Comparison of ENCODE assay signal across 21 mouse cellular contexts in the genomic region with DNA sequence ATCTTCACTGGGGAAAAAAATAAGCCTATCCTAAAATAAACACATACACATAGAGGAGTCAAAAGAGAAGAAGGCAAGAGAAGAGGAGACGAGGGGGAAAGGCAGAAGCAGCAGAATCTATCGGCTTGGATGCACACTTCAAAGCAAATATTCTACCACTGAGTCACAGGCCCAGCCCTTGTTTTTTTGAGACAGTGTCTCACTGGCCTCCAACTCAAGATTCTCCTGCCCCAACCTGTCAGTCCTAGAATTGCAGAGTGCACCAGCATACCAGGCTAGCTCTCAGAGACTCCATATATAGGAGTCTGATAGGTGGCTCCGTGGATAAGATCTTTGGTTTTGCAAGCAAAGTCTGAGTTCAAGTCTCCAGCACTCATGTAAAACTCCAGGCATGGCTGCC.
DNase-seq lines count a peak whose midpoint lies in the region; ATAC-seq and TF ChIP-seq lines count a peak whose summit lies in the region.
"Had no signal": no experiment of that assay in that cellular context is flagged by ENCODE, and none has a peak within 500 bp of the region (broad histone marks: within the 10 kb centered on the region; RNA-seq: fewer than 3 reads in every experiment).

No protein-coding gene starts in this region.

- no peak overlapping the region for H3K9ac ChIP-seq in forebrain, postnatal 0 days
- H3K9ac ChIP-seq in midbrain, embryonic 13.5 days (replicated peaks): no peak overlapping the region
- H3K9ac ChIP-seq: embryonic facial prominence, embryonic 12.5 days; forebrain, embryonic 12.5 days had no signal

- H3K4me1 ChIP-seq in forebrain, embryonic 10.5 days: peaks cover 29% of the 10 kb centered on the region
- no peaks in the 10 kb centered on the region for H3K4me1 ChIP-seq in forebrain, postnatal 0 days (ENCODE audit: insufficient read depth)
- H3K4me1 ChIP-seq in midbrain, embryonic 10.5 days: peaks cover 25% of the 10 kb centered on the region
- peaks cover 12% of the 10 kb centered on the region for H3K4me1 ChIP-seq in midbrain, embryonic 13.5 days (replicated peaks)
- H3K4me1 ChIP-seq in small intestine, adult 2 months (ENCODE audit: control insufficient read depth, insufficient read depth, insufficient read length, low read length): peaks cover 47% of the 10 kb centered on the region
- H3K4me1 ChIP-seq: embryonic facial prominence, embryonic 12.5 days had no signal

- WGBS in forebrain, embryonic 10.5 days: 90% methylated on average over 3 of the region's 3 CpGs
- WGBS in forebrain, postnatal 0 days: 86% methylated on average over 3 of the region's 3 CpGs
- 90% methylated on average over 3 of the region's 3 CpGs for WGBS in midbrain, embryonic 10.5 days
- WGBS in midbrain, embryonic 13.5 days: 87% methylated on average over 3 of the region's 3 CpGs
- WGBS in small intestine, adult 2 months: 90% methylated on average over 3 of the region's 3 CpGs

- peak overlapping the region; percentile 30; the same call in 1 of the 2 replicates for H3K27ac ChIP-seq in forebrain, embryonic 10.5 days
- H3K27ac ChIP-seq in forebrain, postnatal 0 days (ENCODE audit: low read depth, low read length): no peak overlapping the region
- H3K27ac ChIP-seq in midbrain, embryonic 10.5 days (replicated peaks): peak overlapping the region; percentile 42
- no peak overlapping the region for H3K27ac ChIP-seq in midbrain, embryonic 13.5 days
- H3K27ac ChIP-seq in small intestine, adult 2 months (ENCODE audit: insufficient read depth, low read depth, low read length): 0 out of 2 replicates have a peak overlapping the region, but pooled peaks have one; percentile 28
- H3K27ac ChIP-seq: embryonic facial prominence, embryonic 10.5 days; embryonic facial prominence, embryonic 12.5 days; forebrain, embryonic 12.5 days had no signal

- H3K4me2 ChIP-seq in forebrain, postnatal 0 days (ENCODE audit: low read depth): no peak overlapping the region
- no peak overlapping the region for H3K4me2 ChIP-seq in midbrain, embryonic 13.5 days (replicated peaks)
- H3K4me2 ChIP-seq: embryonic facial prominence, embryonic 12.5 days; forebrain, embryonic 12.5 days had no signal

- no peak for ATAC-seq in forebrain, postnatal 0 days
- ATAC-seq in midbrain, embryonic 13.5 days: no peak
- ATAC-seq: activated CD4-positive, CD25-positive, alpha-beta regulatory T cell, adult 4 months; forebrain, embryonic 14.5 days; forebrain, embryonic 16.5 days had no signal

- TF ChIP-seq POLR2A in small intestine, adult 2 months (IDR thresholded peaks at IDR 0.05; ENCODE audit: low read depth, low read length): no peak

- no peaks in the 10 kb centered on the region for H3K36me3 ChIP-seq in forebrain, embryonic 10.5 days (replicated peaks)
- H3K36me3 ChIP-seq in forebrain, postnatal 0 days (ENCODE audit: insufficient read depth): no peaks in the 10 kb centered on the region
- H3K36me3 ChIP-seq in midbrain, embryonic 10.5 days: no peaks in the 10 kb centered on the region
- no peaks in the 10 kb centered on the region for H3K36me3 ChIP-seq in midbrain, embryonic 13.5 days
- H3K36me3 ChIP-seq in small intestine, adult 2 months (ENCODE audit: control insufficient read depth, insufficient read depth, low read length): no peaks in the 10 kb centered on the region
- H3K36me3 ChIP-seq: embryonic facial prominence, embryonic 10.5 days; embryonic facial prominence, embryonic 12.5 days; forebrain, embryonic 12.5 days had no signal

- 0 out of 2 replicates have a peak, but pooled peaks cover 6% of the 10 kb centered on the region for H3K27me3 ChIP-seq in forebrain, embryonic 10.5 days (ENCODE audit: poor library complexity, severe bottlenecking)
- no peaks in the 10 kb centered on the region for H3K27me3 ChIP-seq in forebrain, postnatal 0 days (ENCODE audit: insufficient read depth, low read length)
- peaks cover 3% of the 10 kb centered on the region; the same call in 1 of the 2 replicates for H3K27me3 ChIP-seq in midbrain, embryonic 10.5 days (ENCODE audit: low read depth, poor library complexity, severe bottlenecking)
- H3K27me3 ChIP-seq in midbrain, embryonic 13.5 days: no peaks in the 10 kb centered on the region
- H3K27me3 ChIP-seq in small intestine, adult 2 months (ENCODE audit: control insufficient read depth, insufficient read depth, low read length): no peaks in the 10 kb centered on the region
- H3K27me3 ChIP-seq: embryonic facial prominence, embryonic 12.5 days; forebrain, embryonic 12.5 days had no signal

- no peak for TF ChIP-seq CTCF in forebrain, postnatal 0 days (IDR thresholded peaks at IDR 0.05; ENCODE audit: low read depth)
- TF ChIP-seq CTCF in small intestine, adult 2 months (IDR thresholded peaks at IDR 0.05; ENCODE audit: extremely low read depth, insufficient read length, insufficient replicate concordance, low read depth, low read length): no peak

- no peak overlapping the region for H3K4me3 ChIP-seq in forebrain, embryonic 10.5 days
- H3K4me3 ChIP-seq in forebrain, postnatal 0 days (ENCODE audit: low read depth, low read length): no peak overlapping the region
- H3K4me3 ChIP-seq in midbrain, embryonic 10.5 days: no peak overlapping the region
- H3K4me3 ChIP-seq in midbrain, embryonic 13.5 days (replicated peaks): no peak overlapping the region
- no peak overlapping the region for H3K4me3 ChIP-seq in small intestine, adult 2 months (ENCODE audit: low read depth, low read length)
- H3K4me3 ChIP-seq: embryonic facial prominence, embryonic 10.5 days; embryonic facial prominence, embryonic 12.5 days; forebrain, embryonic 12.5 days had no signal

- no peak for DNase-seq in forebrain, embryonic 10.5 days (ENCODE audit: extremely low spot score, low spot score)
- DNase-seq in forebrain, postnatal 0 days: no peak
- DNase-seq in midbrain, embryonic 10.5 days (ENCODE audit: low spot score): no peak
- DNase-seq in 3T3-L1 (ENCODE audit: low read depth, low spot score): peak; percentile 56
- DNase-seq in lung, postnatal 36 days: no peak
- DNase-seq: adrenal gland, adult 8-10 months; adrenal gland, postnatal 14 days; adrenal gland, postnatal 36 days; cerebellum, adult 11-12 months; cerebellum, adult 2 months; cerebellum, adult 9-10 months; cerebellum, postnatal 10 days; cerebellum, postnatal 36 days had no signal

- no peaks in the 10 kb centered on the region for H3K9me3 ChIP-seq in forebrain, embryonic 10.5 days
- H3K9me3 ChIP-seq in forebrain, postnatal 0 days (ENCODE audit: low read length): no peaks in the 10 kb centered on the region
- H3K9me3 ChIP-seq in midbrain, embryonic 10.5 days (replicated peaks): no peaks in the 10 kb centered on the region
- H3K9me3 ChIP-seq in midbrain, embryonic 13.5 days: no peaks in the 10 kb centered on the region
- H3K9me3 ChIP-seq: embryonic facial prominence, embryonic 10.5 days; embryonic facial prominence, embryonic 12.5 days; forebrain, embryonic 12.5 days had no signal

Comparison
In these comparisons a context has a peak if more than half of its experiments do, and no peak if none do; other contexts are left out.
1. H3K27ac ChIP-seq: peak in forebrain, embryonic 10.5 days (single experiment), midbrain, embryonic 10.5 days (single experiment) and small intestine, adult 2 months (single experiment); none in forebrain, postnatal 0 days (single experiment) and midbrain, embryonic 13.5 days (single experiment).